Mouse (Mus musculus): ENCODE results near the gene Tead1. TPM values are rescaled to one million over a fixed set of nuclear protein-coding genes. Genes with fewer than 3 reads are reported as not detected.

The Tead1 gene
- polyA plus RNA-seq, 2 experiments, result 0.75 to 1.1 TPM

- DNase-seq (ENCODE audit: low read depth in 3 of 3, low spot score in 3 of 3), result no peak
- Histone ChIP-seq H3K4me1 (replicated peaks; ENCODE audit: control insufficient read depth in 2 of 2, insufficient read depth in 2 of 2, low read length in 1 of 2) (peaks cover 0 to 4% of the 10 kb centered on the region in 2 experiments; a peak in 1 of 4 replicates), H3K36me3 (replicated peaks; ENCODE audit: control insufficient read depth, insufficient read depth, low read depth) (no peaks in the 10 kb centered on the region), H3K9me3 (ENCODE audit: control insufficient read depth, low read length) (no peaks in the 10 kb centered on the region), H3K27me3 (ENCODE audit: control insufficient read depth, insufficient read depth, low read length) (no peaks in the 10 kb centered on the region), H3K27ac (no peak overlapping the region), H3K4me3 (ENCODE audit: insufficient read depth in 1 of 2, low read depth in 2 of 2, low read length in 2 of 2) (no peak overlapping the region), H3K4me2 (ENCODE audit: low read depth) (no peak overlapping the region), H3K9ac (replicated peaks) (no peak overlapping the region)
- TF ChIP-seq CTCF (IDR thresholded peaks at IDR 0.05; ENCODE audit: low read depth), result no peak
- no peak for TF ChIP-seq EP300 (IDR thresholded peaks at IDR 0.05; ENCODE audit: low read depth)
- ATAC-seq (ENCODE audit: insufficient read depth), result no peak
- 48% methylated on average over 12 of the region's 12 CpGs for WGBS (ENCODE audit: insufficient replicate concordance)
Measured at GRCm38 (mm10) chr7:112741790-112742189, 62.7 kb downstream of the Tead1 start.

- H3K9ac ChIP-seq (replicated peaks), result no peak overlapping the region
- H3K27ac ChIP-seq, result no peak overlapping the region
- no peak overlapping the region for H3K4me2 ChIP-seq (ENCODE audit: low read depth)
- DNase-seq (ENCODE audit: low read depth in 3 of 3, low spot score in 3 of 3) (no peak), ATAC-seq (ENCODE audit: insufficient read depth) (no peak)
- H3K4me1 ChIP-seq (replicated peaks; ENCODE audit: control insufficient read depth in 2 of 2, insufficient read depth in 2 of 2, low read length in 1 of 2), result peaks cover 0 to 4% of the 10 kb centered on the region in 2 experiments; a peak in 1 of 4 replicates
- no peak overlapping the region for H3K4me3 ChIP-seq (ENCODE audit: insufficient read depth in 1 of 2, low read depth in 2 of 2, low read length in 2 of 2)
- no peaks in the 10 kb centered on the region for H3K27me3 ChIP-seq (ENCODE audit: control insufficient read depth, insufficient read depth, low read length)
- H3K9me3 ChIP-seq (ENCODE audit: control insufficient read depth, low read length), result no peaks in the 10 kb centered on the region
- 33% methylated on average over 7 of the region's 7 CpGs for WGBS (ENCODE audit: insufficient replicate concordance)
- TF ChIP-seq EP300 (IDR thresholded peaks at IDR 0.05; ENCODE audit: low read depth) (no peak), CTCF (IDR thresholded peaks at IDR 0.05; ENCODE audit: low read depth) (no peak)
- H3K36me3 ChIP-seq (replicated peaks; ENCODE audit: control insufficient read depth, insufficient read depth, low read depth), result no peaks in the 10 kb centered on the region
Measured at GRCm38 (mm10) chr7:112743063-112743462, 63.9 kb downstream of the Tead1 start.

- no peak for ATAC-seq (ENCODE audit: insufficient read depth)
- H3K9ac ChIP-seq (replicated peaks), result no peak overlapping the region
Measured at GRCm38 (mm10) chr7:112743621-112744395, 64.7 kb downstream of the Tead1 start.

GRCm38 (mm10) chr7:112747187-112747586 lies 68.1 kb downstream of the Tead1 start:
- Histone ChIP-seq H3K4me3 (ENCODE audit: insufficient read depth in 1 of 2, low read depth in 2 of 2, low read length in 2 of 2) (no peak overlapping the region), H3K9me3 (ENCODE audit: control insufficient read depth, low read length) (no peaks in the 10 kb centered on the region), H3K4me2 (ENCODE audit: low read depth) (no peak overlapping the region), H3K4me1 (replicated peaks; ENCODE audit: control insufficient read depth in 2 of 2, insufficient read depth in 2 of 2, low read length in 1 of 2) (peaks cover 0 to 4% of the 10 kb centered on the region in 2 experiments; a peak in 1 of 4 replicates), H3K27ac (no peak overlapping the region), H3K27me3 (ENCODE audit: control insufficient read depth, insufficient read depth, low read length) (no peaks in the 10 kb centered on the region), H3K9ac (replicated peaks) (no peak overlapping the region), H3K36me3 (replicated peaks; ENCODE audit: control insufficient read depth, insufficient read depth, low read depth) (no peaks in the 10 kb centered on the region)
- ATAC-seq (ENCODE audit: insufficient read depth) (no peak), DNase-seq (ENCODE audit: low read depth in 3 of 3, low spot score in 3 of 3) (no peak)
- 64% methylated on average over 3 of the region's 3 CpGs for WGBS (ENCODE audit: insufficient replicate concordance)
- TF ChIP-seq CTCF (IDR thresholded peaks at IDR 0.05; ENCODE audit: low read depth), result no peak
- no peak for TF ChIP-seq EP300 (IDR thresholded peaks at IDR 0.05; ENCODE audit: low read depth)

More at GRCm38 (mm10) chr7:112743621-112744395, 64.7 kb downstream of the Tead1 start:
- Histone ChIP-seq H3K4me3 (ENCODE audit: insufficient read depth in 1 of 2, low read depth in 2 of 2, low read length in 2 of 2) (no peak overlapping the region), H3K27ac (no peak overlapping the region), H3K9me3 (ENCODE audit: control insufficient read depth, low read length) (no peaks in the 10 kb centered on the region), H3K4me1 (replicated peaks; ENCODE audit: control insufficient read depth in 2 of 2, insufficient read depth in 2 of 2, low read length in 1 of 2) (peaks cover 0 to 4% of the 10 kb centered on the region in 2 experiments; a peak in 1 of 4 replicates), H3K36me3 (replicated peaks; ENCODE audit: control insufficient read depth, insufficient read depth, low read depth) (no peaks in the 10 kb centered on the region), H3K4me2 (ENCODE audit: low read depth) (peak overlapping the region; percentile 24; the same call in 1 of the 2 replicates), H3K27me3 (ENCODE audit: control insufficient read depth, insufficient read depth, low read length) (no peaks in the 10 kb centered on the region)
- TF ChIP-seq CTCF (IDR thresholded peaks at IDR 0.05; ENCODE audit: low read depth) (no peak), EP300 (IDR thresholded peaks at IDR 0.05; ENCODE audit: low read depth) (no peak)
- DNase-seq (ENCODE audit: low read depth in 3 of 3, low spot score in 3 of 3), result no peak
- 6% methylated on average over 11 of the region's 11 CpGs for WGBS (ENCODE audit: insufficient replicate concordance)

- ATAC-seq (ENCODE audit: insufficient read depth), result no peak
- Histone ChIP-seq H3K9ac (replicated peaks) (no peak overlapping the region), H3K36me3 (replicated peaks; ENCODE audit: control insufficient read depth, insufficient read depth, low read depth) (no peaks in the 10 kb centered on the region), H3K4me2 (ENCODE audit: low read depth) (no peak overlapping the region), H3K27ac (no peak overlapping the region), H3K27me3 (ENCODE audit: control insufficient read depth, insufficient read depth, low read length) (no peaks in the 10 kb centered on the region), H3K4me3 (ENCODE audit: insufficient read depth in 1 of 2, low read depth in 2 of 2, low read length in 2 of 2) (no peak overlapping the region), H3K4me1 (replicated peaks; ENCODE audit: control insufficient read depth in 2 of 2, insufficient read depth in 2 of 2, low read length in 1 of 2) (peaks cover 0 to 4% of the 10 kb centered on the region in 2 experiments; a peak in 1 of 4 replicates), H3K9me3 (ENCODE audit: control insufficient read depth, low read length) (no peaks in the 10 kb centered on the region)
- TF ChIP-seq EP300 (IDR thresholded peaks at IDR 0.05; ENCODE audit: low read depth) (no peak), CTCF (IDR thresholded peaks at IDR 0.05; ENCODE audit: low read depth) (no peak)
- DNase-seq (ENCODE audit: low read depth in 3 of 3, low spot score in 3 of 3), result no peak
- 69% methylated on average over 3 of the region's 3 CpGs for WGBS (ENCODE audit: insufficient replicate concordance)
Measured at GRCm38 (mm10) chr7:112747836-112748235, 68.7 kb downstream of the Tead1 start.
